Mouse (Mus musculus) left cerebral cortex, postnatal 25 days (tissue): ENCODE results near the gene Zdhhc11. TPM values are rescaled to one million over a fixed set of nuclear protein-coding genes. Genes with fewer than 3 reads are reported as not detected.
A peak's percentile ranks its signal among the peaks of the same experiment; 100 is the strongest.
"Not testable (repeated sequence)": the region's sequence is repeated elsewhere in the genome, so short reads cannot be mapped to it uniquely, and the experiment has no call there.

Source experiments
- DNase-seq, 2 experiments: peaks; one replicate each; pipeline ENCODE4 v3.0.0; 2022; ENCODE audit warnings: low spot score in 2 of 2, mixed read lengths in 1 of 2
- intact Hi-C: fragments of 180-260 bp; cut with DNase I; formaldehyde crosslinking; loops from one replicate; pipeline ENCODE4 v1.15.1; 2025
- total RNA-seq, 2 experiments: library from RNA; stranded (reverse); gene quantifications; 2 replicates each; pipeline ENCODE4 v1.2.3; 2021

Gene Zdhhc11
- total RNA-seq, 2 experiments from 2014 or later = not detected

- DNase-seq = no peak
- intact Hi-C loops = no loop called here
Measured at GRCm38 (mm10) chr13:74000519-74000918, 36.9 kb downstream of the Zdhhc11 start.

GRCm38 (mm10) chr13:74000961-74001360 is 37.3 kb downstream of the Zdhhc11 start:
- no peak for DNase-seq
- intact Hi-C loops = no loop called here

- intact Hi-C loops = no loop called here
- DNase-seq = no peak
Measured at GRCm38 (mm10) chr13:74001492-74001891, 37.8 kb downstream of the Zdhhc11 start.

DNA sequence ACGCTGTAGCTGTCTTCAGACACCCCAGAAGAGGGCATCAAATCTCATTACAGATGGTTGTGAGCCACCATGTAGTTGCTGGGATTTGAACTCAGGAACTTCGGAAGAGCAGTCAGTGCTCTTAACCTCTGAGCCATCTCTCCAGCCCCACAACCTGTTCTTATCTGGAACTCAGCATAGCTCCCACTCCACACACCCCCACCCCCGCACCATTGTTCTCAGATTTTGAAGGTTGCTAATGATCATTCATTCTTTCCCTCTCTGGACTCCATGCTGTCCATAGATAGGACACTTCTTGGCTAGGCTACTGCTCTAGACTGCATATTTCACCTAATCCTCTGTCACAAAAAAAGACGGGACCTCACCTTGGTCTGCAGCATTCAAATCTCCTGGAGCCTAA is 43.2 kb downstream of the Zdhhc11 start:
- intact Hi-C loops = not testable (repeated sequence)

GRCm38 (mm10) chr13:74008216-74008615 is 44.6 kb downstream of the Zdhhc11 start:
- intact Hi-C loops, DNase-seq: not testable (repeated sequence)

More for the DNA sequence above, 43.2 kb downstream of the Zdhhc11 start:
- not testable (repeated sequence) for DNase-seq

- intact Hi-C loops = no loop called here
- DNase-seq = peak; percentile 96 to 97
Measured at GRCm38 (mm10) chr13:74008948-74009718, 45.5 kb downstream of the Zdhhc11 start, which contains the start of gene Tppp. Tppp (plus strand) TSS chr13:74009407.

DNA sequence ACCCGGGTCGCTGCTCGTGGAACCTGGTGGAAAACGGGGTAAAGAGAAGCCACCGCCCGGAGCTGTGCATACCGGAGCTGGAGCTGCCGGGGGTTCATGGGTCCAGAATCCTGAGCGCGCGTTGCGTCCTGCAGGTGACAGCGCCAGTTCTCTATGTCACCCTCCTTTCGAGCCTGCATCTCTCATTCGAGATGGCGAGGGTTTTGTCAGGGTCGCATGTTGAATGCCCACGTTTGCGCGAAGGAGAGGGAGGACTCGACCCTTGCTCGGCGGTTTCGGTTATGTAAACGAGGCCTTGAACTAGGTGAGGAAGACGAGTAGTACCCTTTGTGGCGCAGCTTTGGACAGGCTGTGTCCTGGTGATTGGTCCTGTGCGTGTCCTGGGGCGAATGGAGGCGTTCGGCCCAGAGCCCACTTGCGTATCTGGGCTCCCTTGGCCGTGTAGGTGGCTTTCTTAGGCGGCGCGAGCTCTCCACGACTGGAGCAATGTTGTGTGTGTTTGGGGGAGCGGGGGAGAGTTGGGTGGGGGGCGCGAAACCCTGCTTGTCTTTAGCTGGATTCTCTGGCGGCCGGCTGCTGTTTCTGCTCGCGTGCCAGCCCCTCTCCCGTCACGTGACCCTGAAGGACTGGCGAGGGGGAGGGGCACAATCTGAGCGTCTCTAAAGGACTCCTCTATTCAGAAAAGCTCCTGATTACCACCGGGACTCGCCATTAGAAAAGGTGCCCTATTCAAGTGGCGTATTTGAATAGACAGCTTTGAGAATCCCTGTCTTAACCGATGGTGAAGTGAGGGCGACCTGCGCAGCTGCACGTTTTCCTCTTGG is 46.4 kb downstream of the Zdhhc11 start:
- intact Hi-C loops = no loop called here
- DNase-seq = peak; percentile 86 to 90

- peak; percentile 59 to 87 for DNase-seq
- intact Hi-C loops = no loop called here
Measured at GRCm38 (mm10) chr13:74010678-74011077, 47.0 kb downstream of the Zdhhc11 start.

GRCm38 (mm10) chr13:74015908-74016307 is 52.3 kb downstream of the Zdhhc11 start:
- intact Hi-C loops = no loop called here
- DNase-seq = no peak

DNA sequence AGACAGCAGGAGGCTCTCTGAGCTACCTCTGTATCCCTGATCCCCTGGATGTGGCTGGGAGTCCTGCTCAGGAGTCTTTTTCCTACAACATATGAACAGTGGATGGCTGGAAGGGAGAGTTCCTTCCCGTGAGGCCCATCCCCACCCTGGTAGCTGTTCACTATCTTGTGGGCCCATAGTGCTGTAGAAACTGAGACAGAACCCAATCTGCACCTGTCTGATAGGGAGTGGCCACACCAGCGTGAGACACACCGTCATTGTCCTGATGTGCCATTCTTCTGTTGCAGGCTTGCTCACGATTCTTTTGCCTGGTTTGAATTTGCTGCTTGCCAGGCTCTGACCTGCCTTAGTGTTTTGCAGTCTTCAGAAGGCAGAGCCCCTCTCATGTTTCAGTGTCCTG is 53.8 kb downstream of the Zdhhc11 start:
- intact Hi-C loops = no loop called here
- no peak for DNase-seq

- intact Hi-C loops, DNase-seq: not testable (repeated sequence)
Measured at GRCm38 (mm10) chr13:74019006-74019405, 55.4 kb downstream of the Zdhhc11 start.

DNA sequence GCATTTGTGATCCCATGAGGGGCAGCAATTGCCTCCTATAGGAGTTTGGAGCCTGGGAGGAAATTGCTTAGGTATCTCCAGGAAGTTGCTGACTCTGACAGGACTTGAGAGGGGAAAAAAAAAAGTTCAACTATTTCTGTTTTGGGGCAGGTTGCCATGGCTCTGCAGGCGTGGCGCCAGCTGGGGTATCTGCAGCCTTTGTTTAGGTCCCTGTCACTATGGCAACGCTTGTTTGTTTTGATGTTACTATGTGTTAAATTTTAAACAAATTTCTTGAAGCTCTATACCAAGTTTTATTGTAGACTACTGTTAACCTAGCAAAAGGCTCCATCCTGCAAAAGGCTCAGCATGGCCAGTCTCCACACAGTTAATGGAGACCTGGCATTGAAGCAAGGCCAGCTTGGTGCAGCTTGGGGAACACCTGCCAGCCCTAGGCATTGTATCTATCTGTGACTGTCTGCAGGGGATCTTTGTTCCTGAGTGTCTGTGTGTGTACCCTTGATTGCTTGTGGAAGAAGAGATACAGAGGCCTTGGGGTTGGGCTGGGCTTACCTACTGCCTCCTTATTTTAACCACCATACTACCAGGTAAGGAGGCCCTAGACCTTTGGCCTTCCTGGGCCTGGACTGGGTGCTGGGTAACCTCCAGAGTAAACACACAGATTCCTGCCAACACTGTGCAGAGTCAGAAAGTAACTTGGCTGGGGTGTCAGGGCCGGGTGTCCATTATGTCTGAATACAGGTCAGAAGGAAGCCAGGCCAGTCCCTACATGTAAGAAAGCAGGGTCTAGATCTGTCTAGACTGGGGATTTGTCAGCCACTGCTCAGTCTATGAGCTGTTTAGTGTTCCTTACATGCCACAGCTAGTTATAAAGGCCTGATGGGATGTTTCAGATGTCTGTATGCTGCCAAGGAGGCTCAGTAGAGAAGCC is 61.8 kb downstream of the Zdhhc11 start:
- DNase-seq = no peak
- intact Hi-C loops = loop anchor here (1.0 kb wide), 1 partner anchor 55 kb away; no protein-coding TSS in a partner anchor

GRCm38 (mm10) chr13:74026215-74026614 is 62.6 kb downstream of the Zdhhc11 start:
- DNase-seq = peak; percentile 40 to 42
- intact Hi-C loops = loop anchor here (1.0 kb wide), 1 partner anchor 56 kb away; no protein-coding TSS in a partner anchor

GRCm38 (mm10) chr13:74028116-74028515 is 64.5 kb downstream of the Zdhhc11 start:
- intact Hi-C loops = no loop called here
- DNase-seq = peak in 1 of 2 experiments; percentile 32

DNA sequence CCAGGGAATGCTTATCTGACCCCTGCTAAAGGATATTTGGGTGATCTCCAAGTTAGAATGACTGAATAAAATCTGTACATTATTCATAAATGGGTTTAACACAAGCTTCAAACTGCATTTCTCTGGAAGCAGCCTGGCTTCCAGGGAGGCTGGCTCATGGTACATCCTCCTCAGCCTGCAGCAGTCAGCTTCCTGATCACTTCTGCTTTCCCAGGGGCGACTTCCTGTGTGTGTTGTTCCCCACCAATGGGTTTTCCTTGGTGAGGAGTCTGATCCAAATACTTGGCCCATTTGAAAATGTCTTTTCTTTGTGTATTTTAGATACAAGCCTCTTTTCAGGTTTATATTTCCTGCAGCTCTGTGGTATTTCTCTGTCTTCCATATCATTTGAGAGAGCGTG is 65.4 kb downstream of the Zdhhc11 start:
- DNase-seq = no peak
- intact Hi-C loops = no loop called here

DNA sequence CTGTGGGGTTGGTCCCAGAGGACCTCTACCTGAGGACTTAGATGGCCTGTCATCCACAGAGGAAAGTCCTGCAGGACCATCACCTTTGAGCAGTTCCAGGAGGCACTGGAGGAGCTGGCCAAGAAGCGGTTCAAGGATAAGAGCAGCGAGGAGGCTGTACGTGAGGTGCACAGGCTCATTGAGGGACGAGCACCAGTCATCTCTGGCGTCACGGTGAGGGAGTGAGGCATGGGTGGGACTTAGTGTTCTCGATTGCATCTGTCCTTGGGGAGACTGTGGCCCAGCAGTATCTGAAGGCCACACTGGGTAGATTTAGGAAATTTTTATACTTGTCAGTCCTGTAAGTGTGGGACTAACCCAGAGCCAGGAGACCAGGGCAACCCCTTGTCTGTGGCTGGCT is 67.0 kb downstream of the Zdhhc11 start:
- no peak for DNase-seq
- intact Hi-C loops = no loop called here

DNA sequence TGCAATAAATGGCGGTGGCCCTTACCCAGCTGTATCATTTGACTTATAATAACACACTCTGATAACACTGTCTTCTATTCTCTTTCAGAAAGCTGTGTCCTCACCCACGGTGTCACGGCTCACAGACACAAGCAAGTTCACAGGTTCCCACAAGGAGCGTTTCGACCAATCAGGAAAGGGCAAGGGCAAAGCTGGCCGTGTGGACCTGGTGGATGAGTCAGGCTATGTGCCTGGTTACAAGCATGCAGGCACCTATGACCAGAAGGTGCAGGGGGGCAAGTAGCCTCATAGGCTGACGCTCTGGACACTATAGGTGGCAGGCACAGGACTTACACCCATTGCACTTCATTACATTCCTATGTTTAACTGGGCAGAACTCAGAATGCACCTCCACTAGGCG is 67.5 kb downstream of the Zdhhc11 start:
- DNase-seq = no peak
- intact Hi-C loops = no loop called here

DNA sequence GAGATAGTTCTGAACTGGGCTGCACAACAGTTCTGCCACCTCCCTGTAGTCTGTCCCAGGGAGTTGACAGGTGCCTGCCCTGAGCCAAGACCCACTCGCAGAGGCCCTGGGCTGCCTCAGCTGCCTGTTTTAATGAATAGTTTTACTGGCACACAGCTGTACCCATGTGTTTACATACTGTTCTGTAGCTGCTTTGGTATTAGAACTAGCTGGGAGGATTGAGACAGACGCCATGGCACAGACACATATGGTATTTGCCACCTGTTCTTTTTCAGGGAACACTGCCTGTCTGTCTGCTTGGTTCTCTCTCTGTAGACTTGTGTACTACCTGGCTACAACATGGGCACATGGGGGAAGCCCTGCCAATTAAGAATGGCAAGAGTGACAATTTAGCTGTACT is 71.1 kb downstream of the Zdhhc11 start:
- DNase-seq = no peak
- intact Hi-C loops = no loop called here

- intact Hi-C loops = no loop called here
- no peak for DNase-seq
Measured at GRCm38 (mm10) chr13:74035776-74036175, 72.1 kb downstream of the Zdhhc11 start.

DNA sequence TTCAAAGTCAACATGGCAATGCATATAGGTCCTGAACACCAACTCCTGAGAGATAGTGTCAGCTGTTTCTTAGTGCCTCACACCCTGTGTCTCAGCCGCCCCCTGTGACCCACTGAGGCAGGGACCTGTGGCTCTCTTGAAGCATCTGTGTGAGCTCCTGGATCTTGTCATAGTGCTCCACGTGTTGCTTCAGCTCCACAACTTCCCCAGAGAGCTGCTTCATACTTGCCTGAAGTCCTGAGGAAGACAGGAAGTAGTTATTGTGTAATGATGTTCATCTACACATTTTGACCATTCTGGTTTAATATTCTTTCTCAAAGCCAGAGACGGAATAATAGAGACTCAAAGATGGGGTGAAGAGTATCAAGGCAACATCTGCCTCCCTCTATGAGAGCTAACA is 76.3 kb downstream of the Zdhhc11 start:
- intact Hi-C loops = no loop called here
- no peak for DNase-seq
